Mouse (Mus musculus) forelimb bud, embryonic 11.5 days (tissue): ENCODE results near the gene Eif3l.

ENCODE experiments used
- DNase-seq: peaks from one replicate; pipeline ENCODE4 v3.0.0-alpha.2; 2012; ENCODE audit warnings: low read depth, low spot score

The Eif3l gene

GRCm38 (mm10) chr15:79050160-79050845 lies 24.7 kb upstream of the Eif3l start:
- DNase-seq, result no peak

DNA sequence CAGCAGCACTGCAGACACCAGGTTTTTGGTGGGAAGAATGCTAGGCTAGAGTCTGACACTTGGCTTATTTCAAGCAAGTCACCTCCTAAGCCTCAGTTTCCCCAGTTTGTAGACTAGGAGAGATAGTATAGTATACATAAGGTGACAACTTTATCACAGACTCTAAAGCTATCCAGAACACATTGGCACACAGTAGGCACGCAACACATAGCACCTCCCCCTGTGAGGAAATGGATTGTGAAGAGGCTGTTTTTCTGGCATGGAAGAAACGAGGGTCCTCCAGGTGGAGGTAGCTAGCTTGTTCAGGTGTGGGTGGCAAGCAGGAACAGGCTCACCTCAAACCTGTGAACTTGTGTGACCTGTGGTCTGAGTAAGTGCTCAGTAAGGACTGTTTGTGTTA lies 24.0 kb upstream of the Eif3l start:
- DNase-seq, result no peak

- DNase-seq, result no peak
These were observed 23.3 kb upstream of the Eif3l start for GRCm38 (mm10) chr15:79051461-79052360.

DNA sequence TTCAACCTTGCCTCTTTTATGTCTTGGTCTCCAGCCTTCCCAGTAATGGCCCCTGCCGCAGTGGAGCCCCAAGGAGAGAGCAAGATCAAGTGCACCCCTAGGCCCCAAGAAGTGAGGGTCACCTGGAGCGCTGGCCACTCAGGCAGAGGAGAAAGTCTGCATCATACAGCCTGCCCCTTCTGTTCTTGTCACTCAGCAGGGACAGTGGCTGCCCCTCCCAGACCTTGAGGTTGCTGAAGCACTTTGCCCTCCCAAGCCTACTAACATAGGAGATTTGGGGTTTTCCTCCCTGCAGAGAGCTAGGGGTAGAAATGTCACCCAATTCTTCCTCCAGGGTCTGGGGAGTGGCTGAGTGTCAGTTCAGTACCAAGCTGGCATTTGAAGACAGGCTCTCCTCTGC lies 22.6 kb upstream of the Eif3l start:
- no peak for DNase-seq

GRCm38 (mm10) chr15:79056601-79057000 lies 18.4 kb upstream of the Eif3l start:
- DNase-seq, result no peak

- DNase-seq, result no peak
These were observed 17.1 kb upstream of the Eif3l start for GRCm38 (mm10) chr15:79057850-79058249.

DNA sequence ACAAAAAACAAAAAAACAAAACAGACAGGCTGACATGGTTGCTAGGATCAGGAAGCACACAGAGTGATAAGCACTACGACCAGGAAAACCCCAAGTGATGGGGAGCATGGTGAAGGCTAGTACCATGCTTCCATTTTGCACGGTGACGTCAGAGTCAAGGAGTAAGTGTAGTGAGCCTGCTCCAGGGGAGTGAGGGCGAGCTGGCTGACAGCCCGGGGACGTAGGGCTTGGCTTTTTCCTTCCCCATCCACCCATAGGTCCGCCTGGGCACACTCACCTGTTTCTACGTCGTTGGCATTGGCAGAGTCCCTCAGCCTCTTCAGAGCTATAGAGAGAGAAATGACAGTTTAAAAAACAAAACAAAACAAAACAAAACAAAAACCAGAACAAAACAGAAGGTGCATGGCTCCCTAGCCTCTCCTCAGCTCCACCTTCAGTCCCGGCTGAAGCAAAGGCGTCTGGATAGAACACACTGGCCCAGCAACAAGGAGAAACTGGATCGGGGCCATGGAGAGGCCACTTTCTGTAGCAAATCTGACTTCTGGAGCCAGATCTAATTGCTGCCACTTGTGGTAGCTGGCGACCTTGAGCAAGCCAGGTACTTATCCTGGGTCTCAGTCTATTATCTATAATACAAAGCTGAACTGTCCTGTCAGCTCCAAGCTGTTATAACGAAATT lies 14.0 kb upstream of the Eif3l start:
- no peak for DNase-seq

DNA sequence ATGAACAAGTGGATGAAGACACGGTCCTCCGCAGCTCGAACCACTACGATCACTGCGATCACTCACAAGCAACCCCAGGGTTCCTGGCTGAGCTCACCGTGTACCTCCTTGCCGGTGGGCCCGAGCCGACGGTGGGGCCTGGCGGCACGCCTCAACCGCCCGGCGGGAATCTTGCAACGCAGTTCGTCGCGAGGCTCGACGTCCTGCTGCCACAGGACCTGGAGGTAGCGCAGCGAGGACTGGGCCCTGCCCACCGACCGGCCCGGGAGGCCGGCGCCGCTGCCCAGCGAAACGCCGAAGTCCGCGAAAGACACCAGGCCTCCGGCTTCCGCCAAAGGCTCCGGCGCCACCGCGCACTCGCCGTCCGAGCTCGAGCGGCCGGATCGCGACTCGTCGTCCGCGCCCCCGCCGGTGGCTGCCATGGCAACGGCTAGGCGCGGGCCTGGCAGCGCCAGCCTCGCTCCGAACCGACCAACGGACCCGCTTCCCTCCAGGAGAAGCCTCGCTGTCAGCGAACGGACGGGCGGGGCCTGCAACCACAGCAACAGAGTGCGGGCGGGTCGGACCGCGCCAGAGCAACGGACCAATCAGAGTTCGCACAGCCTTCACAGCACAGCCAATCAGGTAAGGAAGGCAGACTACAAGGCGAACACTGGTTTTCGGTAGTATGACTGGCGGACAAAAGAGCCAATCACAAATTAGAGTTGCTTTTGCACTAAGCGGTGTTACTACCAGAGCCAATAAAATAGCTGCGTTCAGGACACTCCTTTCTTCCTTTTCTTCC lies 12.4 kb upstream of the Eif3l start, which contains the start of gene Ankrd54:
Gene Ankrd54 (minus strand): TSS at position 518 of the 784 bp plus-strand sequence.
- DNase-seq, result peak; percentile 100

GRCm38 (mm10) chr15:79063160-79063740 lies 11.7 kb upstream of the Eif3l start:
- no peak for DNase-seq

DNA sequence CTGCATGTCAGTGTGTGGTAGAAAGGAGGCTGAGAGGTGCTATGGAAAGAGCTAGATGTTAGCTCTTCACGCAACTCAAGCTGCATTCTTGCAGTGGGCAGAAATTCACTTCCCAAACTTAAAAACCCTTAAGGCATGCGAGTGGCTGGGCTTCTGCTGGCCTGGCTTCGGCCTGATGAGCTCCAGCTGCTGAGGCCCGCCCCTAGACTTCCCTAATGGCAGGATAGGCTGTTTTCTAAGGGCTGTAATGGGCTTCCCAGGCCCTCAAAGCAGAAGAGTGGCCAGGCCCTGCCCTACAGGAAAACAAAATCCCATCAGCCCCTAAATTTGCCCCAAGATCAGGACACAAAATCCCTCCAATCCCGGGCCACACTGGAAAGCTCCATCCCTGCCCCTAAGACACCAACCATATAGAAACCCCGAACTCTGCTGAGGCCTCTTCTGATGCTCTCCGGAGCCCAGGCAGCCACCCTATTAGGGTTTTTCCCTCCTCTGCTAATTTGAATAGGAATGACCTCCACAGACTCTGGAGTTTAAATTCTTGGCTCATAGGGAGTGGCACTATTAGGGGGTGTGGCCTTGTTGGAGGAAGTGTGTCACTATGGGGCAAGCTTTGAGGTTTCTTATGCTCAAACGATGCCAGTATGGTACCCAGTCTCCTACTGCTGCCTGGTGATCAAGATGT lies 9.8 kb upstream of the Eif3l start:
- DNase-seq, result no peak

- DNase-seq, result peak; percentile 52
These were observed 8.7 kb upstream of the Eif3l start for GRCm38 (mm10) chr15:79066276-79066675.

- no peak for DNase-seq
These were observed 7.3 kb upstream of the Eif3l start for GRCm38 (mm10) chr15:79067631-79068030.

DNA sequence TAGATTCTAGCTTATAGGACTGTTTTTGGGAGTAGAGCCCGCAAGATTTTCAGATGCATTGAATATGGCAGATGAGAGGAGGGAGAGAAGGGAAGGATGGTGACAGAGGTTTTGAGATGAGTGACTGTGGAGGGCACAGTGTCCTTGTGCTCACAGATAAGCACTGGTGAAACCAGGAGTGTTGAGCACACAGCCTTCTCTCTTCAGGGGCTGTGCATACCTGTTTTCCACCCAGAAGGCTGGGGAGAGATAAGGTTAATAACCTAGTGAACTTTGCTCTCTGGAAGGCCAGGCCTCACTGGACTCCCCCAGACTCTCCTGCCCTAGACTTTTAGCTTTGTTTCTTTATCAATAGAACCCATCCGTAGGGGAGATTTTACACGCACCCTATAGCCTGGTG lies 6.6 kb upstream of the Eif3l start:
- no peak for DNase-seq

DNA sequence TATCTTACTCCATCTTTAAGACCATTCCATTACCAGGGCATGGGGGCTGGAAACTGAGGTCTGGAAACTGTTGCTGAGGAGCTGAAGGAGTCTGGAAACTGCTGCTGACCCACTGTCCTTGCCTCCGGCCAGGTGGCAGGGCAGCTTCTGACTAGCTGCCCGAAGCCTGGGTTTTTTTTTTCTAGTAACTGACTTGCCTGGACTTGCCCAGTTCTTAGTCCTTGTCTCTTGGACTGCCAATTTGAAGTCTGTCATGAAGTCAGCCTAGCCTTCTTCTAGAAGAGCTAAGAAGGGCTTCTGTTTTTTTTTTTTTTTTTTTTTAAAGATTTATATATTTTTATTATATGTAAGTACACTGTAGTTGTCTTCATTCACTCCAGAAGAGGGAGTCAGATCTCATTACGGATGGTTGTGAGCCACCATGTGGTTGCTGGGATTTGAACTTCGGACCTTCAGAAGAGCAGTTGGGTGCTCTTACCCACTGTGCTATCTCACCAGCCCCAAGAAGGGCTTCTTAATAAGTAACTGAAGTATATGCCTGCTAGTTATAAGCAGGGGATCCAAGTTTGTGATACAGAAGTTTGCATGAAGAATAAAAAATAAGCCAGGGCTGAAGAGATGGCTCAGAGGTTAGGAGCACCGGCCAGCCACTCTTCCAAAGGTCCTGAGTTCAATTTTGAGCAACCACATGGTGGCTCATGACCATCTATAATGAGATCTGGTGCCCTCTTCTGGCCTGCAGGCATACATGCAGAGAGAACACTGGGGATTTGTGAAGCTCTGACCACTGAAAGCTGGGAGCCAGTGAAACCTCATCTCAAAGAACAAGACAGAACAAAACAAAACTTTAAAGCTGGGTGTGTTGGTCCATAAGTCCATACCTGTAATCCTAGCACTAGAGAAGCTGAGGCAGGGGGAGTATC lies 3.6 kb upstream of the Eif3l start:
- peak; percentile 28 for DNase-seq

GRCm38 (mm10) chr15:79073752-79074151 lies 1.2 kb upstream of the Eif3l start:
- DNase-seq, result no peak

GRCm38 (mm10) chr15:79074446-79074845 lies 533 bp upstream of the Eif3l start:
- no peak for DNase-seq

DNA sequence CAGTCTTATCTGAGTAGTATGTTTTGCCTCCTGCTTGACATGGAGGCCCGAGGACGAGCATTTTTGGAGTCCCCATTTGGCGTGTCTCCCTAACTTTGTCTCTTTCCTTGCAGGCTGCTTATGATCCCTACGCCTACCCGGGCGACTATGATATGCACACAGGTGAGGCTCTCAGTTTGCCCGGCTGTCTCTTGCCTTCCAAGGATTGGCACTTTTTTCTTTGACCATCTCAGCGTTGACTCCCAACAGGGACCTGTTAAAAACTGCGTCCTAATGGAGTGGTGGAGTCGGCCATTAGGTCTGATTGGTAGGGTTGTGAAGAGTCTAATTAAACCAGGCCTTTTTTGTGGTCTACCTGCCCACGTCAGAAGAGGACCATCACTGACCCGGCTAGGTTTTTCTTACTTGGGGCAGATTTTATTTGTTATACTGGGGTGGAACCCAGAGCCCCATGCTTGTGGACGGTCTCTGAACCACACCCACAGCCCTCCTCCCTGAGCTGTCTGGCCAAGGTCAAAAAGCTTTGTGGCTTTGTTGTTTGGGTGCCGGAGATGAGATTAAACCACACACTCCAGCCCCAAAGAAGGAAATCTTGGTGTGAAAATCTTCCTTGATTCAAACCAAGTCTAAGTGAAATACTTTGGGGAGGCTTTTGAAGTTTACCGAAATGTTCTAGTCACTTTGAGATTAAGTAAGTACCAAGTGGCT lies 833 bp downstream of the Eif3l start:
- DNase-seq, result no peak

- DNase-seq, result no peak
These were observed 4.6 kb downstream of the Eif3l start for GRCm38 (mm10) chr15:79079567-79079966.

DNA sequence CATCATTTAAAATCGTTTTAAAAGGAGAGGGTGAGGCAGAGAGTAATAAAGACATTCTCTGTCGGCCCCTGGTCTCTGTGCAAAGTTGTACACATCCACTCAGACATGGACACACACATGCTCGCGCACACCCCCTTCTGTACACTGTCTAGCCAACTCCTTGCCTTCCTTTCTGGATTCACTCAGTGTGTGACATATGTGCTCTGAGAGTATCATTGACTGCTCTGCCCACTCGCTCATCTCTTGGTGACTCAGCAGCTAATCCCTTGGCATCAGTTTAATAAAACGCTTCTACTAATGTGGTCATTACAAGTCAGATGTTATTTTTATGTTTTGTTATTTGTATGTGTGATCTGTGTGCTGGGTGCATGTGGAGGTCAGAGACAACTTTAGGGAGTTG lies 17.3 kb downstream of the Eif3l start:
- DNase-seq, result no peak
